Mouse (Mus musculus) hindbrain, postnatal 0 days (tissue): ENCODE results near the gene Fads2. TPM values are rescaled to one million over a fixed set of nuclear protein-coding genes. Genes with fewer than 3 reads are reported as not detected.
"Not testable (repeated sequence)": the region's sequence is repeated elsewhere in the genome, so short reads cannot be mapped to it uniquely, and the experiment has no call there.

Experiments
- ATAC-seq: fragments of 200-750 bp; cut with Nextera tagmentation; 2 replicates; pipeline ENCODE4 v1.8.0; 2017; ENCODE audit warnings: mild to moderate bottlenecking, moderate TSS enrichment, moderate library complexity
- DNase-seq: peaks from one replicate; pipeline ENCODE4 v3.0.0-alpha.2; 2015; ENCODE audit warnings: low spot score
- H3K27ac ChIP-seq: fragments of 300-500 bp; sonication (generic); 2 replicates; pipeline ENCODE4 v1.5.1; 2014; ENCODE audit warnings: mild to moderate bottlenecking
- H3K27me3 ChIP-seq: fragments of 300-500 bp; sonication (generic); 2 replicates; pipeline ENCODE4 v1.6.1; 2014; ENCODE audit warnings: low read length, mixed read lengths; ENCODE audit not compliant: insufficient read depth
- H3K36me3 ChIP-seq: fragments of 300-500 bp; sonication (generic); 2 replicates; pipeline ENCODE4 v1.6.1; 2014; ENCODE audit warnings: low read length, mixed read lengths; ENCODE audit not compliant: insufficient read depth
- H3K4me1 ChIP-seq: fragments of 300-500 bp; sonication (generic); 2 replicates; pipeline ENCODE4 v1.6.1; 2014; ENCODE audit warnings: antibody characterized with exemption, low read length, mixed read lengths; ENCODE audit not compliant: insufficient read depth
- H3K4me2 ChIP-seq: fragments of 300-500 bp; sonication (generic); 2 replicates; pipeline ENCODE4 v1.6.1; 2014; ENCODE audit warnings: low read depth, mild to moderate bottlenecking, low read length, moderate library complexity, mixed read lengths
- H3K4me3 ChIP-seq: fragments of 300-500 bp; sonication (generic); 2 replicates; pipeline ENCODE4 v1.5.1; 2014; ENCODE audit warnings: low read length
- H3K9ac ChIP-seq: fragments of 300-500 bp; sonication (generic); replicated peaks from 2 replicates; pipeline ENCODE4 v1.6.1; 2014; ENCODE audit warnings: mild to moderate bottlenecking, low read length, moderate library complexity, mixed read lengths
- H3K9me3 ChIP-seq: fragments of 300-500 bp; sonication (generic); 2 replicates; pipeline ENCODE4 v1.6.1; 2016; ENCODE audit warnings: low read length, mixed read lengths
- CTCF ChIP-seq: IDR thresholded peaks from 2 replicates; pipeline ENCODE4 v1.5.1; 2016; ENCODE audit warnings: antibody characterized with exemption, control low read depth, low read depth
- WGBS: fragments of 180-500 bp; shearing (Covaris S2); extraction: QIAGEN DNeasy Blood & Tissue Kit; methylation state at CpG from one replicate; pipeline ENCODE4 v1.1.7; 2014; 5-methylcytosine and 5-hydroxymethylcytosine counted together
- polyA plus RNA-seq: library from polyadenylated mRNA; unstranded; fragments of >200 nt; fragmentation: Nextera tagmentation; extraction: Ambion mirVana; gene quantifications from 2 replicates; pipeline ENCODE4 v1.2.1, GENCODE M21; 2015
- total RNA-seq: library from RNA; depleted of rRNA; stranded (reverse); fragments of >200 nt; gene quantifications from 2 replicates; pipeline ENCODE4 v1.2.3, GENCODE M21; 2014

The Fads2 gene
- total and polyA plus RNA-seq, 2 experiments from 2014 or later: 260 to 330 TPM

- no peak for TF ChIP-seq CTCF
- H3K36me3 ChIP-seq: no peaks in the 10 kb centered on the region
- ATAC-seq (no peak), DNase-seq (peak; percentile 16)
- no peak overlapping the region for H3K4me3 ChIP-seq
- H3K4me2 ChIP-seq: no peak overlapping the region
- no peak overlapping the region for H3K9ac ChIP-seq
- WGBS: 38% methylated on average over 2 of the region's 2 CpGs
- H3K27ac ChIP-seq: no peak overlapping the region
- no peaks in the 10 kb centered on the region for H3K9me3 ChIP-seq
- H3K27me3 ChIP-seq: no peaks in the 10 kb centered on the region
- no peaks in the 10 kb centered on the region; the same call in 1 of the 2 replicates for H3K4me1 ChIP-seq
These were observed 33.1 kb upstream of the Fads2 start for GRCm38 (mm10) chr19:10134692-10135091.

GRCm38 (mm10) chr19:10129547-10129946 is 28.0 kb upstream of the Fads2 start:
- not testable (repeated sequence) for H3K4me2 ChIP-seq, H3K27me3 ChIP-seq, ATAC-seq, H3K27ac ChIP-seq, DNase-seq, H3K4me3 ChIP-seq, H3K36me3 ChIP-seq, H3K9me3 ChIP-seq, H3K9ac ChIP-seq, H3K4me1 ChIP-seq
- 69% methylated on average over 7 of the region's 7 CpGs for WGBS

- no peaks in the 10 kb centered on the region for H3K9me3 ChIP-seq
- H3K4me2 ChIP-seq: no peak overlapping the region
- no peak for TF ChIP-seq CTCF
- DNase-seq: peak; percentile 17
- no peak overlapping the region for H3K27ac ChIP-seq
- H3K9ac ChIP-seq: no peak overlapping the region
- no peaks in the 10 kb centered on the region for H3K27me3 ChIP-seq
- H3K36me3 ChIP-seq: no peaks in the 10 kb centered on the region
- H3K4me3 ChIP-seq: no peak overlapping the region
- peak; percentile 45; the same call in 1 of the 2 replicates for ATAC-seq
- H3K4me1 ChIP-seq: no peaks in the 10 kb centered on the region
- WGBS: 48% methylated on average over 5 of the region's 5 CpGs
These were observed 25.1 kb upstream of the Fads2 start for GRCm38 (mm10) chr19:10126479-10127250.

GRCm38 (mm10) chr19:10123892-10124634 is 22.5 kb upstream of the Fads2 start:
- no peaks in the 10 kb centered on the region for H3K27me3 ChIP-seq
- no peak for TF ChIP-seq CTCF
- no peaks in the 10 kb centered on the region for H3K4me1 ChIP-seq
- ATAC-seq (no peak), DNase-seq (no peak)
- H3K9me3 ChIP-seq: no peaks in the 10 kb centered on the region
- no peak overlapping the region for H3K4me2 ChIP-seq
- H3K4me3 ChIP-seq: no peak overlapping the region
- WGBS: 72% methylated on average over 7 of the region's 7 CpGs
- H3K27ac ChIP-seq: no peak overlapping the region
- H3K9ac ChIP-seq: no peak overlapping the region
- H3K36me3 ChIP-seq: no peaks in the 10 kb centered on the region

- Histone ChIP-seq H3K4me3 (no peak overlapping the region), H3K9ac (no peak overlapping the region), H3K27ac (no peak overlapping the region), H3K4me1 (no peaks in the 10 kb centered on the region), H3K27me3 (no peaks in the 10 kb centered on the region), H3K36me3 (no peaks in the 10 kb centered on the region), H3K9me3 (no peaks in the 10 kb centered on the region), H3K4me2 (no peak overlapping the region)
- WGBS: 77% methylated on average over 5 of the region's 5 CpGs
- no peak for ATAC-seq
- TF ChIP-seq CTCF: no peak
- no peak for DNase-seq
These were observed 20.6 kb upstream of the Fads2 start for GRCm38 (mm10) chr19:10122021-10122631.

- WGBS: 59% methylated on average over 3 of the region's 3 CpGs
- Histone ChIP-seq H3K4me2 (no peak overlapping the region), H3K4me3 (no peak overlapping the region), H3K27me3 (no peaks in the 10 kb centered on the region), H3K9me3 (no peaks in the 10 kb centered on the region), H3K9ac (no peak overlapping the region), H3K27ac (no peak overlapping the region), H3K4me1 (no peaks in the 10 kb centered on the region), H3K36me3 (no peaks in the 10 kb centered on the region)
- no peak for TF ChIP-seq CTCF
- no peak for DNase-seq
- ATAC-seq: no peak
These were observed 15.1 kb upstream of the Fads2 start for GRCm38 (mm10) chr19:10116641-10117040.
